Mouse (Mus musculus) forebrain, embryonic 11.5 days (tissue): ENCODE measurements at regions not wholly inside any gene's neighbourhood (a gene's known extent, or its start where the extent isn't known, plus 50 kb on each side); places are given as distances from the start of the nearest gene placed in this dataset.
A peak's percentile ranks its signal among the peaks of the same experiment; 100 is the strongest.

Source experiments
- ATAC-seq: fragments of 200-750 bp; cut with Nextera tagmentation; replicated peaks from 2 replicates; pipeline ENCODE4 v1.8.0; 2017; ENCODE audit warnings: moderate TSS enrichment; ENCODE audit not compliant: low FRiP score
- DNase-seq: peaks from one replicate; pipeline ENCODE4 v3.0.0-alpha.2; 2017; ENCODE audit warnings: low spot score
- H3K27ac ChIP-seq: fragments of 300-500 bp; sonication (generic); 2 replicates; pipeline ENCODE4 v1.5.1; 2014; ENCODE audit warnings: low read depth, low read length
- H3K27me3 ChIP-seq: fragments of 300-500 bp; sonication (generic); 2 replicates; pipeline ENCODE4 v1.6.1; 2014; ENCODE audit warnings: mild to moderate bottlenecking, low read length, mixed read lengths; ENCODE audit not compliant: control insufficient read depth, insufficient read depth
- H3K36me3 ChIP-seq: fragments of 300-500 bp; sonication (generic); 2 replicates; pipeline ENCODE4 v1.6.1; 2014; ENCODE audit warnings: mild to moderate bottlenecking, low read length, moderate library complexity, mixed read lengths; ENCODE audit not compliant: control insufficient read depth, insufficient read depth
- H3K4me1 ChIP-seq: fragments of 300-500 bp; sonication (generic); replicated peaks from 2 replicates; pipeline ENCODE4 v1.6.1; 2014; ENCODE audit warnings: low read length, mixed read lengths; ENCODE audit not compliant: control insufficient read depth, insufficient read depth
- H3K4me2 ChIP-seq: fragments of 300-500 bp; sonication (generic); 2 replicates; pipeline ENCODE4 v1.6.1; 2014; ENCODE audit warnings: low read depth, mild to moderate bottlenecking, low read length, moderate library complexity, mixed read lengths; ENCODE audit not compliant: severe bottlenecking
- H3K4me3 ChIP-seq: fragments of 300-500 bp; sonication (generic); 2 replicates; pipeline ENCODE4 v1.5.1; 2014; ENCODE audit warnings: low read depth, low read length
- H3K9ac ChIP-seq: fragments of 300-500 bp; sonication (generic); 2 replicates; pipeline ENCODE4 v1.6.1; 2014; ENCODE audit warnings: low read length
- H3K9me3 ChIP-seq: fragments of 300-500 bp; sonication (generic); 2 replicates; pipeline ENCODE4 v1.6.1; 2016; ENCODE audit warnings: low read length, mixed read lengths; ENCODE audit not compliant: control insufficient read depth
- whole genome bisulfite sequencing: fragments of 180-500 bp; shearing (Covaris S2); extraction: QIAGEN DNeasy Blood & Tissue Kit; methylation state at CpG from one replicate; pipeline ENCODE4 v1.1.7; 2014; 5-methylcytosine and 5-hydroxymethylcytosine counted together

- no peaks in the 10 kb centered on the region for H3K9me3 ChIP-seq
- no peaks in the 10 kb centered on the region for H3K27me3 ChIP-seq
- ATAC-seq (no peak), DNase-seq (no peak)
- H3K4me2 ChIP-seq: no peak overlapping the region
- no peaks in the 10 kb centered on the region for H3K4me1 ChIP-seq
- no peak overlapping the region for H3K27ac ChIP-seq
- no peak overlapping the region for H3K9ac ChIP-seq
- WGBS: 90% methylated on average over 4 of the region's 4 CpGs
- H3K36me3 ChIP-seq: no peaks in the 10 kb centered on the region
- H3K4me3 ChIP-seq: no peak overlapping the region
Measured at GRCm38 (mm10) chr1:137473800-137474685, 513.8 kb upstream of the Nr5a2 start.

- Histone ChIP-seq H3K4me1 (no peaks in the 10 kb centered on the region), H3K4me3 (no peak overlapping the region), H3K9ac (no peak overlapping the region), H3K36me3 (no peaks in the 10 kb centered on the region), H3K27ac (no peak overlapping the region), H3K4me2 (no peak overlapping the region), H3K27me3 (no peaks in the 10 kb centered on the region), H3K9me3 (no peaks in the 10 kb centered on the region)
- WGBS: 87% methylated on average over 5 of the region's 5 CpGs
- DNase-seq: no peak
- ATAC-seq: no peak
Measured at GRCm38 (mm10) chr1:137464971-137465370, 504.7 kb upstream of the Nr5a2 start.

- H3K4me2 ChIP-seq: no peak overlapping the region
- H3K9me3 ChIP-seq: no peaks in the 10 kb centered on the region
- H3K27ac ChIP-seq: no peak overlapping the region
- no peak overlapping the region for H3K4me3 ChIP-seq
- ATAC-seq (no peak), DNase-seq (no peak)
- H3K27me3 ChIP-seq: no peaks in the 10 kb centered on the region
- H3K4me1 ChIP-seq: no peaks in the 10 kb centered on the region
- no peak overlapping the region for H3K9ac ChIP-seq
- 60% methylated on average over 1 of the region's 1 CpGs for WGBS
- no peaks in the 10 kb centered on the region for H3K36me3 ChIP-seq
Measured at GRCm38 (mm10) chr1:137461189-137461588, 500.9 kb upstream of the Nr5a2 start.

GRCm38 (mm10) chr1:137453446-137454208, 493.4 kb upstream of the Nr5a2 start:
- Histone ChIP-seq H3K9ac (no peak overlapping the region), H3K9me3 (no peaks in the 10 kb centered on the region), H3K4me2 (no peak overlapping the region), H3K4me3 (no peak overlapping the region), H3K27ac (peak overlapping the region; percentile 34; the same call in 1 of the 2 replicates), H3K4me1 (no peaks in the 10 kb centered on the region), H3K36me3 (no peaks in the 10 kb centered on the region), H3K27me3 (no peaks in the 10 kb centered on the region)
- ATAC-seq (peak; percentile 64), DNase-seq (no peak)
- WGBS: 56% methylated on average over 7 of the region's 7 CpGs

- DNase-seq (no peak), ATAC-seq (no peak)
- H3K27me3 ChIP-seq: no peaks in the 10 kb centered on the region
- H3K4me3 ChIP-seq: no peak overlapping the region
- no peaks in the 10 kb centered on the region for H3K9me3 ChIP-seq
- no peak overlapping the region for H3K9ac ChIP-seq
- H3K4me1 ChIP-seq: no peaks in the 10 kb centered on the region
- H3K4me2 ChIP-seq: no peak overlapping the region
- 85% methylated on average over 1 of the region's 1 CpGs for WGBS
- no peak overlapping the region for H3K27ac ChIP-seq
- no peaks in the 10 kb centered on the region for H3K36me3 ChIP-seq
Measured at GRCm38 (mm10) chr1:137452749-137453148, 492.5 kb upstream of the Nr5a2 start.

- 50% methylated on average over 3 of the region's 3 CpGs for WGBS
- Histone ChIP-seq H3K4me2 (no peak overlapping the region), H3K9me3 (no peaks in the 10 kb centered on the region), H3K4me1 (no peaks in the 10 kb centered on the region), H3K27me3 (no peaks in the 10 kb centered on the region), H3K9ac (no peak overlapping the region), H3K27ac (no peak overlapping the region), H3K4me3 (no peak overlapping the region), H3K36me3 (no peaks in the 10 kb centered on the region)
- ATAC-seq: no peak
- no peak for DNase-seq
Measured at GRCm38 (mm10) chr1:137446497-137446896, 486.2 kb upstream of the Nr5a2 start.

- 89% methylated on average over 1 of the region's 1 CpGs for WGBS
- Histone ChIP-seq H3K36me3 (no peaks in the 10 kb centered on the region), H3K4me1 (no peaks in the 10 kb centered on the region), H3K4me3 (no peak overlapping the region), H3K9ac (no peak overlapping the region), H3K27ac (no peak overlapping the region), H3K27me3 (no peaks in the 10 kb centered on the region), H3K4me2 (no peak overlapping the region), H3K9me3 (no peaks in the 10 kb centered on the region)
- DNase-seq: no peak
- no peak for ATAC-seq
Measured at GRCm38 (mm10) chr1:137428110-137428509, 467.9 kb upstream of the Nr5a2 start.

GRCm38 (mm10) chr1:137418388-137418787, 458.1 kb upstream of the Nr5a2 start:
- DNase-seq (no peak), ATAC-seq (no peak)
- no peak overlapping the region for H3K9ac ChIP-seq
- H3K4me1 ChIP-seq: no peaks in the 10 kb centered on the region
- no peaks in the 10 kb centered on the region for H3K9me3 ChIP-seq
- no peaks in the 10 kb centered on the region for H3K27me3 ChIP-seq
- H3K36me3 ChIP-seq: no peaks in the 10 kb centered on the region
- no peak overlapping the region for H3K4me3 ChIP-seq
- H3K27ac ChIP-seq: no peak overlapping the region
- no peak overlapping the region for H3K4me2 ChIP-seq
- WGBS: 66% methylated on average over 3 of the region's 3 CpGs
